Comparison of ENCODE assay signal across 9 mouse cellular contexts in the genomic region with DNA sequence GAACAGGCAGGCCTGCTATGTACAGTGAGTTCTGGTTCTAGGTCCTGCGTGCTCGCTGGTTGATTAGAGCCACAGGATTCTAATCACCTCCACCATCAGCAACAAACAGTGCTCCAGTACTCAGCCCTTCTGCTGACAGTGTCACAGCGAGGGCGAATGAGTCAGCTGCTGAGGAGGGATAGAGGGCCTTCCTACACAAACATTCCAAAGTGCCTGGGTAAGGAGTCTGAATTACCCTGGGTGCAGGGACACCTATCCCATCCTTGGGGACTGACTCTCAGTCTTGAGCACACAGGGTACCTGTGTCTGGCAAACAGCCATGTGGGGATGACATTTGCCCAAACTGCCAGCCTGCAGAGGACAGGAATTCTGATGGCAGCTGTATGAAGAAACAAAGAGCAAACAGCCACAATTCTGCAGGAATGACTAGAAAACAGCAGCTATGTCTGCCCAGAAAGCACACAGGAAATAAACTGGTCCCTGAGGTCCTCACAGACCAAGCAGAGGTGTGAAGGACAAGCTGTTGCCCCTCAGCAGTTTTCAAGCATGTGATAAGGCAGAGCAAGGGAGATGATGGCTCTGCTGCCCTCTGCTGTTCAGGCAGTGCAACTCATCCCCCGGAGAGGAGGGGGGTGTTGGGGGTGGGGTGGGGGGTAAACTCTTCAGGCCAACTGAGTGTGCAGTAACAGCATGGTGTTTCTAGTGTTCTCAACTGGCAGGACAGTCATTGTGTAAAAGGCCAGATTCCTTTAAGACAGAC.
DNase-seq lines count a peak whose midpoint lies in the region; ATAC-seq lines count a peak whose summit lies in the region.
"Had no signal": no experiment of that assay in that cellular context is flagged by ENCODE, and none has a peak within 500 bp of the region (broad histone marks: within the 10 kb centered on the region; RNA-seq: fewer than 3 reads in every experiment).

No protein-coding gene starts in this region.

- H3K9ac ChIP-seq in intestine, embryonic 15.5 days, result no peak overlapping the region
- H3K9ac ChIP-seq in stomach, embryonic 14.5 days (replicated peaks; ENCODE audit: low read depth, low read length), result no peak overlapping the region
- H3K9ac ChIP-seq: midbrain, embryonic 12.5 days had no signal

- ATAC-seq in intestine, embryonic 15.5 days, result peak; percentile 67
- ATAC-seq in stomach, embryonic 14.5 days (ENCODE audit: insufficient number of reproducible peaks, insufficient read depth, low FRiP score, low read depth), result 0 out of 2 replicates have a peak, but pooled peaks have one; percentile 40

- peak; percentile 62 for DNase-seq in gastrocnemius, postnatal 10 days
- DNase-seq in gastrocnemius, adult 8-10 months (ENCODE audit: low spot score in 2 of 2), result no peak
- DNase-seq in A20 (ENCODE audit: low read depth, low spot score), result peak; percentile 57
- peak; percentile 68 for DNase-seq in adipocyte (ENCODE audit: low spot score)
- peak; percentile 24 for DNase-seq in embryo, embryonic 11.5 days (ENCODE audit: low read depth, low spot score)
- DNase-seq in lung, postnatal 36 days, result peak; percentile 65

- H3K27me3 ChIP-seq in intestine, embryonic 15.5 days (replicated peaks), result no peaks in the 10 kb centered on the region
- H3K27me3 ChIP-seq in stomach, embryonic 14.5 days (ENCODE audit: control insufficient read depth, insufficient read depth, low read length), result no peaks in the 10 kb centered on the region
- H3K27me3 ChIP-seq: midbrain, embryonic 12.5 days had no signal

- WGBS in intestine, embryonic 15.5 days, result 48% methylated on average over 5 of the region's 5 CpGs
- WGBS in stomach, embryonic 14.5 days, result 43% methylated on average over 5 of the region's 5 CpGs

- peaks cover 8% of the 10 kb centered on the region for H3K4me1 ChIP-seq in intestine, embryonic 15.5 days (replicated peaks)
- H3K4me1 ChIP-seq in stomach, embryonic 14.5 days (ENCODE audit: control insufficient read depth, insufficient read depth, low read length), result peaks cover 4% of the 10 kb centered on the region; the same call in 1 of the 2 replicates
- H3K4me1 ChIP-seq: midbrain, embryonic 12.5 days had no signal

- no peak overlapping the region for H3K4me3 ChIP-seq in intestine, embryonic 15.5 days (replicated peaks)
- no peak overlapping the region for H3K4me3 ChIP-seq in stomach, embryonic 14.5 days (ENCODE audit: low read depth, low read length)
- H3K4me3 ChIP-seq: midbrain, embryonic 12.5 days had no signal

- no peak overlapping the region for H3K4me2 ChIP-seq in intestine, embryonic 15.5 days (replicated peaks)
- H3K4me2 ChIP-seq in stomach, embryonic 14.5 days (replicated peaks; ENCODE audit: low read depth, low read length), result no peak overlapping the region
- H3K4me2 ChIP-seq: midbrain, embryonic 12.5 days had no signal

- no peaks in the 10 kb centered on the region; the same call in none of the 2 replicates for H3K36me3 ChIP-seq in intestine, embryonic 15.5 days
- peaks cover 5% of the 10 kb centered on the region; the same call in 1 of the 2 replicates for H3K36me3 ChIP-seq in stomach, embryonic 14.5 days (ENCODE audit: control insufficient read depth, insufficient read depth, low read length)
- H3K36me3 ChIP-seq: midbrain, embryonic 12.5 days had no signal

- H3K27ac ChIP-seq in intestine, embryonic 15.5 days, result no peak overlapping the region
- H3K27ac ChIP-seq in stomach, embryonic 14.5 days (ENCODE audit: low read length), result peak overlapping the region; percentile 6; the same call in 1 of the 2 replicates
- H3K27ac ChIP-seq: midbrain, embryonic 12.5 days had no signal

- no peaks in the 10 kb centered on the region for H3K9me3 ChIP-seq in intestine, embryonic 15.5 days
- H3K9me3 ChIP-seq in stomach, embryonic 14.5 days (ENCODE audit: control insufficient read depth, low read depth, low read length), result no peaks in the 10 kb centered on the region
- H3K9me3 ChIP-seq: midbrain, embryonic 12.5 days had no signal

Comparison
In these comparisons a context has a peak if more than half of its experiments do, and no peak if none do; other contexts are left out.
1. DNase-seq: peak in gastrocnemius, postnatal 10 days (single experiment), A20 (single experiment), adipocyte (single experiment), embryo, embryonic 11.5 days (single experiment) and lung, postnatal 36 days (single experiment); none in gastrocnemius, adult 8-10 months (0 of 2).